Mouse (Mus musculus) urinary bladder, postnatal 10 days (tissue): ENCODE measurements around the gene Rere.

ENCODE experiments used
- DNase-seq: peaks from one replicate; pipeline ENCODE4 v3.0.0; 2022; ENCODE audit warnings: low spot score

The Rere gene

DNA sequence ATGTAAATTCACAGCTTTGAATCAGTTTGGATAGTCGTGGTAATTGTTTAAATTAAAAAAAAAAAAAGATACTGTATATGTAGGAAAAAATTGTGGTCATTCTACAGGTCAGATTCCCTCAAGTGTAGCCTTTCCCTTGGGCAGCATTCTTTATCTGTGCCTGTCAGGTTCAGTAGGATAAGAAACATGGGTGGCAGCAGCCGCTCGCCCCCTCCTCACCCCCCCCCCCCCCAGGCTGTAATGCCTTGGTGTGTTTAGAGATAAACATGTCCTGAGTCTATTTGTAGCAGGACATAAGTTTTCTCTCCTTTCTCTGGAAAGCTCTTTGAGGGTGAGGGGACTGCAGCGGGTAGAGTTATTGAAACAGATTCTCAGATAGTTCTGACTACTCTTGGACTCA lies 147.3 kb downstream of the Rere start:
- no peak for DNase-seq

DNA sequence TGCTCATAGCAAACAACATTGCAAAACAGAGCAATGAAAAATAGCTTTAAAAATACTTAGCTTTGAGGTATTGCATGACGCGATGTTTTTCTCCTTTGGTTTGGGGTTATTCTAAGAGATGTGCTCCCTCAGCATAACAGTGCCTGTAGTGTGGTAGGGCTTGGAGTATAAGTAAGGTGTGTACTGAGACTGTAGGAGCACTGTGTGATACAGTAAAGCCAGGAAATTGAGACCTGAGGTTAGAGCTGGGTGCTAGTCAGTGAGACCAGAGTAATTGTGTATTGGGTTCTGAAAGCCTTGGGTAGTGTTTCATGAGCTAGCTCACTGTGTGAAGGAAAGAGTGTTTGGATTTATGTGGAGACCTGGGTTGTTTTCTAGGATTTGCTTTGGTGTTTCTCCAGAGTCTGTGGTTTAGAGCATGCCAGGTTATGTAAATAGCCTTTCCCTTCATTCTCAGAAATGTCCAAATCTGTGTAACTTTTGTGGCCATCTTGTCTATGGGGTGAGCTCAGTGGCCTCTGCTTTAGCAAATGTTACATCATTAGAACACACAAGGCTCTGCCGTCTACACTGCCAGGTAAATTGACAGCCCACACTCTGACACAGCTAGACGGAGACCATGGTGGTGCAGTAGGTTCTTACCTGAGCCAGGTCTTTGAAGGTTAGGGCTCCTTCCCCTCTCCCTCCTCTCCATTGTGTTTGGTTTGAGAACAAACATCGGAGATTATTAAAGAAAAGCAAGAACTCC lies 152.6 kb downstream of the Rere start:
- DNase-seq = no peak

DNA sequence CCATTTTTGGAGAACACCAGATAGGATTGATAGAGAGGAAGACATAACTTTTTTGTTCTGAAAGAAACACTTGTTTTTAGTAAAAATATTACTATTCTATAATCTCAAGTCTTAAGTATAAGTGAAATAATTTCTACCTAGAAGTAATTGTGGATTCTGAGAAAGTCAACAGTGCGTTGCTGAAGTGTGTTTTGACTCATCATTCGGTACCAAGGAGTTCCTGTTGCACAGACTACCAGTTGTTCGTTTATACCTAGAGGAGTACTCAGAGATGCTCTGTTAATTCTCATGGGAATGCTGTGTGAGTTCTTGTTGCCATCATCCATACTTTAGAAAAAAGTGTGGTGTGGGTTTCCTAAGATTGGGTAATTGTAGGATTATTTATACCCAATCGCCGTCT lies 154.1 kb downstream of the Rere start:
- DNase-seq = no peak

DNA sequence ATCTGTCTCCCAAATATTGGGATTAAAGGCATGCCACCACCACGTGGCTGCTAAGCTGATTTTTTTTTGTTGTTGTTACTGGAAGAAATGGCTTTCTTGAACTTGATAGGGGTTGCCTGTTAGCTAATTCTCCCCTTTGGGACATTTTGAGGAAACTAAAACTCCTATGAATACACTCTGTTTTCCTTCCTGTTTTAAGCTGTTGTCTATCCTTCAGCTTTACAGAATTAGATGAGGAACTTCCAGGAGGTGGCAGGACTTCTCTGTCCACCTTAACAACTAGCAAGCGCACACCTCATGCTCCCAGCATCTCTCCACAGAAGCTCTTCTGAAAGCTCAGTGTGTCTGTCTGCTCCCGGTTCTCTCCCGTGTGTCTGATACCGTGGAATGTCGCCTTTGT lies 157.2 kb downstream of the Rere start:
- no peak for DNase-seq

DNA sequence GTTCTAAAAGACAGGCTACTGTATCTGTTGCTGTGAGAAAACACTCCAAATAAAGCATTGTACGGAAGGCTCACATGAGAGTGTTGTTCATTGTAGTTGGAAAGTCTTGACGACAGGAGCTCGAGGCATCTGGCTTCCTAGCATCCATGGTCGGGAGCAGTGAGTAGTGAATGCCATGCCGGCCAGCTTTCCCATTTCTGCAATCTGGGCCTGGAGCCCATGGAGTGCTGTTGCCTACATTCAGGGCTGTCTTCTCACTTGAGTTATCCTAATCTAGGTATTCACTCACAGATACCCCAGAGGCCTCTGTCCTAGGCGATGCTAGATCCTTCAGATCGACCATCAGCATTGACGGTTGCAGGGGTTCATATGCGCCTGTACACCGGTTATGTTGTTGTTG lies 160.5 kb downstream of the Rere start:
- no peak for DNase-seq

DNA sequence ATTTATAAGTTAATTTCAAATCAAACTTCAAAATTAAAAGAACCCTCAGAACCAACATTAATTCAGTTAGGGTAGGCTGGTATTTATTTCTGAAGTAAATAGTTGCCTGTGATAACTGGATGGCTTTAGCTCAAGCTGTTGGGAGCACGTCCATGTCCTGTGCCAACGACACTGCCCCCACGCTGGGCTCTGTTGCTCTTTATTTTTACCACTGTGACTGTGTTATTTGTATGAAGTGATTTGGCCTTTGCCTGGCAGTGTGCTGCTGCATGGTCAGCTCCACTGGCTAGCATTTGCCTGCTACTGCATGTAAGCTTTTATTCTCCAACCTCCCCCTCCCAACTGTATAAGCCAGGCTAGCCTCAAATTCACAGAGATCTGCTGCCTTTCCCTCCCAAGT lies 162.6 kb downstream of the Rere start:
- DNase-seq = no peak

DNA sequence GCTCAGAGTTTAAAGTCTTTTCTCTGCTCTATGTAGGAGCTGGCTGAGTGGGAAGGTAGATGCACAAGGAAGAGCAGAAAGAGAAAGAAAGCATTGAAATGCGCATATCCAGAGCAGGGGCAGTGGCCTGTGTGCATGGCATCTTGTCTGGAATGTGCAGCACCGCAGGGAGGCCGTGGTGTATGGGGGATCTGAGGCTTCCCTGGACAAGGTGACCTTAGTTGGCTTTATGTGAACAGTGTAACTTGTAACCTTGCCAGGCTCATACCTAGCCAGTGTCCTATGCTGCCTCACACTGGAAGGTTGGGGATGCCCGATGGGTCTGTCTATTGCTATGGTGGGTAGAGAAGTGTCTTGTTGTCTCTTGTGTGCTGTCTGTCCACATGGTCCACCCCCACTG lies 165.2 kb downstream of the Rere start:
- no peak for DNase-seq

DNA sequence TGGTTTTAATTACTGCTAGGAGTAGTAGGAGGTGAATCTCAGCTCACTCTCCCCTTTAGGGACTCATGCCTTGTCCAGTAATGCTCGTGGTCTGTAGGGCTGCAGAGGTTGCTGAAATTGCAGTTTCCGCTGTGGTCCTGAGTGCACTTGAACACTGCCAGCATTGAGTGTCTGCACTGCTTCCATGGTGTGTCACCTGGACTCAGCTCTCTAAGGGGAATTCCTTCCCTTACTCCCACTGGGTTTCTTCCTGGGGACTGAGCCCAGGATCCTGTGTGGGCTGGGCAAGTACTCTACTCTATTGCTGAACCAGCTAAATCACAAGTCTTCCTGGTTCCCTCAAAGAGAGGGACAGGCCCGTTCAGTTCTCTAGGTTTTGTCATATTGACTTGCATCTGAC lies 166.1 kb downstream of the Rere start:
- DNase-seq = no peak

DNA sequence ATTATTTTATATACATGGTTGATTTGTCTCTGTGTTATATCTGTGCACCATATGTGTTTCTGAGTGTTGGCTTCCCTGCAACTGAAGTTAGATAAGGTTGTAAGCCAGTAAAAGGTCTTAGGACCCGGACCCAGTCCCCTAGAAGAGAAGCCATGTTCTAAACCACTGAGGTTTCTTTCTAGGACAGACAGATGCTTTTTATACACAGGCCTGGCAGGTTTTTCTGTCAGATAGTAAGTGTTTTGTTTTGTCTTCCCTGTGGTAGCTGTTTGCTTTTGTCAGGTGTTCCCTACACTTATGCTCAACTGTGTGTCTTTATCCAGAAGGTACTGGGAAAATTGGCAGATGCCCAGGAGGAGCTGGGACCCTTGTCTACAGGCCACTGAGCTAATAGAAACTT lies 167.0 kb downstream of the Rere start:
- no peak for DNase-seq

DNA sequence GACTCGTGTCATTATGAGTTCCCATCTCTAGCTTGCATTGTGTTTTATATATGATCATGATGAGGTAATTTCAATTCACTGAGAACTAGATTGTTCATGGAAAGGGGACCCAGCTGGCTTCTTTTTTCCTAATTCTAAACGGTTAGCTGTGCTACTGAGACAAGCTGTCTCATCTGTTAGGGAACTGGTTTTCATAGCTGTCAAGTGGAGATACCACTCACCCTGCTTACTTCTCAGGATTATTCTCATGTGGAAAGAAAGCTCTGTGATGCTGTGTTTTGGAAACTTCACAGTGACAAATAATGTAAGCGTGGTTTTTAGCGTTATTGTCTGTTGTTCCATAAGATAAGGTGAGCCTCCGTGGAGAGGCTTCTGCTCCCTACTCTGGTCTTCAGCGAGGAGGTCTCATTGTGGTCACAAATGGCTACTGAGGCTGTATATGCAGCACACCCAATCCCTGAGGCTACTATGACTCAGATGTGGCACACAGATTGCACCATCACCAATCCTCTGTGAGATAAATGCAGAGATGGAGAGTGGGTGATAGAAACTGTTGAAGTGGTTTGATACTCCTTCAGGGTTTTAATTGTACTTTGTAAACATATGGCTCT lies 168.7 kb downstream of the Rere start:
- DNase-seq = no peak

DNA sequence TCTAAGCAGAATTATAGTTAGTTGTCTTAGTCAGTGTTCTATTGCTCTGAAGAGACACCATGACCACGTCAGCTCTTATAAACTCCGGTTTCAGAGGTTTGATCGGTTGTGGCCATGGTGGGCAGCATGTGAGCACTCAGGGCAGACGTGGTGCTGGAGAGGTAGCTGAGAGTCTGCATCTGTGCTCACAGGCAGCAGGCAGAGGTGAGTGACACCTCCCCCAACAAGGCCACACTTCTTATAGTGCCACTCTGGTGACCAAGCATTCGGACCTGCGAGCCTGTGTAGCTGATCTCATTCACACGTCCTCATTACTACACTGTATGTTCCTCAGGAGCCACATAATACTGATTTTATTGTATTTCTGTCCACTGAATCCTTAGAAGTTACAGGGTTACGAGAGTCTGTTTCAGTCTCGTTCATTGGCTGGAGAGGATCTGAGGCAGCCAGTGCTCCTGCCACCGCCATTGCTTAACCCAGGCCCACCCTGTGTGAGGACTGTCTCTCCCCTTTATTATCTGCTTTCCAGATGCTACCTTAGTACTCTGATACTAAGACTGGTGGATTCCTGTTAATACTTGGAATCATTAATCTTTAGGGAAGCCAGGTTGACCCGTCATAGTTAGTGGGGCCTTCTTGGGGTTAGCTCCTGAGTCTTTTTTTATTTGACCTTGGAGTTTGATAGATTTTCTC lies 170.9 kb downstream of the Rere start:
- no peak for DNase-seq

DNA sequence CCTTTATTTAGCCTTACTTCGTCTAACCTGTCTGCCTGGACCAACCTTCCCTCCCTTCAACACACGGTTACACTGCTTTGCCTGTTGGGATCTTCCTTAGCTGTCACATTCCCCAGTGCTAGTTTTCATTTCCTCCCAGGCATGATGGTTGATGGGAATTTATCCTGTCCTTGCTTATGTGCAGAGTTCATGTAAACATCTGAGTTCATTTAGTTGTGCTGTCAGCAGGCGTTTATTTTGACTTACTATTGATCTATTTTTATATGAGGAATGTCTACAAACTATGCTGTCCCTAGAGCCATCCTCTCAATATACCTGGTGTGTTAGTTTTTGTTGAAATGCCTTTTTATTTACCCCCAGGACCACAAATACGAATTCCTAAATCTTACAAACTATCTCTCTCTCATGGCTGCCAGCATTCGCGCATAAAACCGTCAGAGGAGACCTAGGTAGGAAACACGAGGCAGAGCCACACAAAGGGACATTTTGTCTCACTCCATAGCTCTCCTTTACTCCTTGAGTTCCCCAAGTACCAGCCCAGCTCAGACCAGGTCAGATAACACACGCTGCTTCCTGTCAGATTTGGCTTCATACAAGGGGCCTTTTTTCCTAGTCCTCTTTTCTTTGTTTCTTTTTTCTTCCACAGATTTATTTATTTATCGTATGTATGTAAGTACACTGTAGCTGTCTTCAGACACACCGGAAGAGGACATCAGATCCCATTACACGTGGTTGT lies 173.3 kb downstream of the Rere start:
- no peak for DNase-seq

DNA sequence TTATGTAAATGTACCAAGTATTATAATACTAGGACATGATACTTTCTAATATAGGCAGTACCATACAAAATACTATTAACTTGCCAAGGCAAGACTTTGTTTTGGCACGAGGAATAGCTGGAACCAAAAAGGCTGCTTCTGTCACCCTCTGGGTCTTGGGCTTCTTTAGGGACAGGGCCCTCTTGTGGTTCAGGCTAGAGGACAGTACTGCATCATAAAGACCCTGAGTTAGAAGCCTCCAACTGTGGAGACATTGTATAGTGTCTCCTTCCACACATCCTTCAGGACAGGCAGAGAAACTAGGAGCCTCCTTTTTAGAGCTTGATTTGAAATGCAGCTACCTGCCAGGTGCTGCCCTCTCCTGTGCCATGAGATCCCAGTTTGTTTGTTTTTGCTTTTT lies 174.3 kb downstream of the Rere start:
- DNase-seq = no peak

DNA sequence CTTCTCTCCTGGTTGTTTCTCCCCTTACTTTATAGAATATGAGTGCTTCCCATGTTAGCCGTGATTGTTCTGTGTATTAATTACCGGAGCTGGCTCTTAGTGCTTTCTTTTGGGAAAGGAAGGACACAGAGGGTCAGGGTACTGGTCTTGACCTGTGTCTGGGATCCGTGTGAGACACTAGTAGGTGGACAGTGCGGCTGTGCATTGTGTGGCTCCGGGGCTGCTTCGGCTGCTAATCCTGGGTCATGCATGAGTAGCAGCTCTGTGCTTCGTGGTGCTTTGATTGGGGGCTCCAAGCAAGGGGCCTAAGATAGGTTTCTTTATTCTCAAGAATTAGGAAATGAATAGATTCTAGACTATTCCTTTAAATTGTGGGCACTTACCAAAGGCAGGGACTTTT lies 175.0 kb downstream of the Rere start:
- DNase-seq = no peak

DNA sequence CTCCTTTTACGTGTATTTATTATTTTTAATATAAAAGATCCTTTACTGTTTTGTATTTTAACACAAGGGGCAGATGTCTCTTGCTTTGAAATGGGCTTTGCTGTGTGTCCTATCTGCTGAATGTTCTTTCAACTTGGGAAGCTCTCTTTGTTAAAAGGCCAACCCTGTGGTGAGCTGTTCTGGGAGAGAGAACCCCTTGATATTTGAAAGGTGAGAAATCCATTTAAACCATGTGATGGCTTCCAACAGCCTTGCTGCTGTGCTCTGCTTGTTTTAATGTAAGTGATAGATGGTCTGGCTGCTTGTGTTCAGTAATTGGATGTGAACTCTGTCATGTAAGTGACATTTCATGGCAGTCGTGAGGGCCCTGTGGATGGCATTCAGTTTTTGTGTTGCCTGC lies 175.4 kb downstream of the Rere start:
- no peak for DNase-seq

DNA sequence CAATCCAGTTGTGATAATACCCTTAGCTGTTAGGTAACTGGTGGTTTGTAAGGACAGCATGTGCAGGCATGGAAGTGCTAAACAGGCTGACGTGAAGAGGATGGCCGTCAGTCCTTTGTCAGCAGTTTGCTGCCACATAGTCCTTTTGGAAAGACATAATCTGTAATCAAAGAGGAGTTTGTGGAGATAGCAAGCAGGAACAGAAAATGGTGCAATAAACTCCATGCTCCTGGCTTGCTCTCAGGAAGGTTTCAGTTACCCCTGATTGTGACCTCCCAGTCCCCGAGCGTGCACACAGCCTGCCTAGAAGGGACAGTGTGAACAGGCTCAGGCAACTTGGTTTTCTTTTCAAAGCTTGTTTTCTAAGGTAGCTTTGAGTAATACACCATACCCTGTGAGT lies 175.9 kb downstream of the Rere start:
- no peak for DNase-seq

DNA sequence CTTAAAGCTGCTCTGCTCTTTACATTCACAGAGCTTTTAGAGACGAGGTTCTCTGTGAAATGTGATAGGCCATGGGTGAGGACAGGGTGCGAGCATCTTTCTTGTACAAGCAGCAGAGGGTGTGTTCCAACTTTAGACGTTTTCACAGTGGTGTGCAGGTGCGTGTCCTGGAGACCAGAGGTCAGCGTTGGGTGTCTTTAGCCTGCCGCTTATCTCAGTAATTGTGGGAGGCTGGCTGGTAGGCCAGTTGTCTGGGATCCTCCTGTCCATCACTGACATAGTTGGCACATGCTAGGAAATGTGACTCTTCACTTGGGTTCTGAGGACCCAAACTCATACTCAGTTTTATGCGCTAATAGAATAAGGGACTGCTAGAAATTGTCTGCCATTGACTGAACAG lies 176.3 kb downstream of the Rere start:
- DNase-seq = no peak

DNA sequence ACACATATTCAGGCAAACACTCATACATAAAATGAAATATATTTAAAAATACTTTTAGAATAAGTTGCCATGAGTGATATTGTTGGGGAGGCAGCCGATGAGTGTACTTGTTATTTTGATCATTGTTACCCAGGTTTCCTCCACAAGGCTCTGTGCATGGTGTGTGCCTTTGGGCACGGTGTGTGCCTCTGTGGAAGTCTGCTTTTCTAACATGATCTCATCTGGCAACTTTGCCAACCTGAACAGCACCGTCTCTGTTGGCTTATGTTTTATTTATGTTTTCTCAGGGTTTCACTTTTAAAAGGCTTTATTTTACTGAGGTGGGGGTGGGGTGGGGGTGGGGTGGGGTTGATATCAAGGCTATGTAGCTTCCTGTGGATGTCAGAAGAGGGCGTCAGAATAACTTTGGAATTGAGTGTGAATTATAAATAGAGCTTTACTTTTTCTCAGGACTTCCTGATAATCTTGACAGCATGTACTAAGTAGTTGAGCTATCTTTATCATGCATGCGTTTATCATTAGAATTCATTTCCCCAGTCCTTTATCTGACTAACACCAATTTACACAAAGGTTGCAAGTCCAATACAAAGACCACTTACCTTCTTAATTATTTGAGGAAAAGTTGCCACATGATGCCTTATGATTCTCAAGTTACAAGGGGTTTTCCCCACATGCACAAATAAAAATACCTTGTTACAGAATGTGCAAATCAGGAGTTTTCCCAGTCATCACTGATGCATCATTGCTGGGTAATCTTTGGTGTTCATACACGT lies 177.8 kb downstream of the Rere start:
- no peak for DNase-seq

DNA sequence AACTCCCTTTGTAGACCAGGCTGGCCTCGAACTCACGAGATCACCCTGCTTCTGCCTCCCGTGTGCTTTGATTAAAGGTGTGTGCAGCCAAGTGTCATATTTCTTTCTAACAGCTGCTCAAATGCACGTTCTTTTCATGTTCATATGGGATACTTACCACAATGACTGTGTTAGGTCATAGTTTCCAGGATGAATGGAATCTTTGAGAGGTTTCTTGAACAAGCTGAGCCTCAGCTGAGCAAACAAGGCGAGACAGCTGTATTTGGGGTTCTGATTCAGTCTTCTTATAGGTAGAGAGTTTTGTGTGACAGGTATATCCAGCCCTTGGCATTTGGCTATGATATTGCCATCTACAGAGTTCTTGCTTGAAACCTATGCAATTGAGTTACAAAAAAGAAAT lies 179.0 kb downstream of the Rere start:
- no peak for DNase-seq

DNA sequence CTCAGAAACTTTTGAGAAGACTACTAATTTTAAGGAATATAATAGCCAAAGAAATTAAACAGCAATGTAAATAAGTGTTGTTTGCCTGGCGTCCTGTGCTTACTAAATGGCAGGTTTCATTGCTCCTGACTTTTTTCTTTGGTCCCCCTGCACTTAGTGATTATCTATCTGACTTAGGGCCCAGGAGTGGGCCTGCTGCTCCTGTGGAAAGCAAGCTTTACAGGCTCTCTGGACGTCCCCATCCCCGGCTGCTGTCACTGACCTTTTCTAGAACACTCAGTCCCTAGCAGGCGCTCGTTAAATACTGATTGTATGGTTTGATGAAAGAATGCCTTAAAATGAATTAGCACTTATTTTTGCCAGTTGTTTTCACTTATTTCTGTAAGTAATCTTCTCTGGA lies 179.6 kb downstream of the Rere start:
- DNase-seq = no peak

DNA sequence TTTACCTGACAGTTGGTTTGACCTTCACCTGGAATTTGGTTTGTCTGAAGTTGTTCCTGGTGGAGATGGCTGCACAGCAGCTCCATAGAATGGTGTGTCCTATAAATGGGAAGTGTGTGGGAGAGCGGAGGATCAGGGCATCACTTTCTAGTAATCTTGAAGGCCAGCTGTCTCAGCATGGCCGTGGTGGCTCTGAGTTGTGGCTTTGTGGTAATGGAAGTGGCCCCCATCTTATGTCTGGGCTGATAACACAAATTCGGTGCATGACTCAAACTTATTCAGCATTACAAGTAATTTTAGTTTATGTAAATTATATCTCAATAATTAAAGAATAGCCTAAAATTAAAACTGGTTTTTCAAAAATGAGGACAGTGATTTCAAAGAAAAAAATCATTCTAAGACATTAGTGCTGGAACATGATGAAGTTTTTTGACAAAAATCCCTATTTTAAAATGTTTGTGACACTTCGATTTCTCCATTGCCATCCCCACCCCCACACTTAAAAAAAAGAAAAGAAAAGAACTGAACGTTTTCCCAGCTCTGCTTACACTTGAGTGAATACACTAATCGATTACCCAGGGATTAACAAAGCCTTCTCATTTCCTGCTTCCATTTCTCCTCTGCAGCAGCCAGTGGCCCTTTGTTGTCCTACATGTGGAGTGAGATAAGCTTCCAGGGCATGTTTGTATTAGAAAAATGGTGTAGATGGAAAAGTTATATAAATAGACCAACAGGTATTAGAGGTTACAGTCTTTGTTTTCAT lies 180.2 kb downstream of the Rere start:
- DNase-seq = no peak
